Mouse (Mus musculus) limb, embryonic 13.5 days (tissue): ENCODE data around the gene Zfp738. TPM values are rescaled to one million over a fixed set of nuclear protein-coding genes. Genes with fewer than 3 reads are reported as not detected.
A peak's percentile ranks its signal among the peaks of the same experiment; 100 is the strongest.
"Not testable (repeated sequence)": the region's sequence is repeated elsewhere in the genome, so short reads cannot be mapped to it uniquely, and the experiment has no call there.

Experiments
- ATAC-seq: fragments of 200-750 bp; cut with Nextera tagmentation; 2 replicates; pipeline ENCODE4 v1.8.0; 2017; ENCODE audit warnings: low read depth, moderate number of reproducible peaks, moderate TSS enrichment; ENCODE audit not compliant: low FRiP score
- H3K27ac ChIP-seq: fragments of 300-500 bp; sonication (generic); 2 replicates; pipeline ENCODE4 v1.5.1; 2015; ENCODE audit warnings: inconsistent platforms, mild to moderate bottlenecking, moderate library complexity
- H3K27me3 ChIP-seq: fragments of 300-500 bp; sonication (generic); 2 replicates; pipeline ENCODE4 v1.6.1; 2015; ENCODE audit warnings: mild to moderate bottlenecking, inconsistent platforms
- H3K36me3 ChIP-seq: fragments of 300-500 bp; sonication (generic); 2 replicates; pipeline ENCODE4 v1.6.1; 2015; ENCODE audit warnings: inconsistent platforms, mild to moderate bottlenecking, moderate library complexity
- H3K4me1 ChIP-seq: fragments of 300-500 bp; sonication (generic); 2 replicates; pipeline ENCODE4 v1.6.1; 2015; ENCODE audit warnings: inconsistent platforms
- H3K4me2 ChIP-seq: fragments of 300-500 bp; sonication (generic); replicated peaks from 2 replicates; pipeline ENCODE4 v1.6.1; 2015; ENCODE audit warnings: inconsistent platforms, mild to moderate bottlenecking, moderate library complexity
- H3K4me3 ChIP-seq: fragments of 300-500 bp; sonication (generic); 2 replicates; pipeline ENCODE4 v1.5.1; 2015; ENCODE audit warnings: moderate library complexity, mild to moderate bottlenecking, inconsistent platforms
- H3K9ac ChIP-seq: fragments of 300-500 bp; sonication (generic); 2 replicates; pipeline ENCODE4 v1.6.1; 2015; ENCODE audit warnings: mild to moderate bottlenecking, inconsistent platforms
- H3K9me3 ChIP-seq: fragments of 300-500 bp; sonication (generic); 2 replicates; pipeline ENCODE4 v1.6.1; 2016; ENCODE audit warnings: inconsistent platforms
- WGBS: fragments of 180-500 bp; shearing (Covaris S2); methylation state at CpG from one replicate; pipeline ENCODE4 v1.1.7; 2015; 5-methylcytosine and 5-hydroxymethylcytosine counted together
- polyA plus RNA-seq: library from polyadenylated mRNA; unstranded; fragments of >200 nt; fragmentation: Nextera tagmentation; extraction: Ambion mirVana; gene quantifications from 2 replicates; pipeline ENCODE4 v1.2.1, GENCODE M21; 2015

Zfp738 gene
- polyA plus RNA-seq: 14.8 and 16.8 TPM in 2 replicates

- Histone ChIP-seq H3K27ac (no peak within 1 kb of the TSS), H3K9ac (no peak within 1 kb of the TSS), H3K36me3 (no peaks in the 10 kb centered on the region), H3K27me3 (no peaks in the 10 kb centered on the region), H3K4me3 (no peak within 1 kb of the TSS), H3K9me3 (no peaks in the 10 kb centered on the region; the same call in 1 of the 2 replicates), H3K4me1 (0 out of 2 replicates have a peak, but pooled peaks cover 5% of the 10 kb centered on the region), H3K4me2 (no peak within 1 kb of the TSS)
- WGBS: 87% methylated on average over 4 of the region's 4 CpGs
- no peak for ATAC-seq
Observed at GRCm38 (mm10) chr13:67686971-67687370, at the start of gene Zfp738. Gene Zfp738 (minus strand): TSS chr13:67687071.

- ATAC-seq, H3K4me3 ChIP-seq, H3K4me1 ChIP-seq, H3K27me3 ChIP-seq, H3K27ac ChIP-seq, H3K9ac ChIP-seq, H3K36me3 ChIP-seq, H3K4me2 ChIP-seq: not testable (repeated sequence)
- H3K9me3 ChIP-seq: peaks cover 15% of the 10 kb centered on the region
- 93% methylated on average over 9 of the region's 9 CpGs for WGBS
Observed at GRCm38 (mm10) chr13:67734391-67734790, 47.5 kb upstream of the Zfp738 start.

GRCm38 (mm10) chr13:67729441-67729840, 42.6 kb upstream of the Zfp738 start:
- H3K27me3 ChIP-seq, H3K27ac ChIP-seq, H3K36me3 ChIP-seq: not testable (repeated sequence)
- H3K9me3 ChIP-seq: peaks cover 12% of the 10 kb centered on the region
- peak; percentile 66 for ATAC-seq
- WGBS: 51% methylated on average over 4 of the region's 4 CpGs
- H3K4me2 ChIP-seq: peak overlapping the region; percentile 67
- H3K9ac ChIP-seq: peak overlapping the region; percentile 75
- H3K4me1 ChIP-seq: peaks cover 12% of the 10 kb centered on the region
- peak overlapping the region; percentile 59 for H3K4me3 ChIP-seq

GRCm38 (mm10) chr13:67728641-67729318, 41.9 kb upstream of the Zfp738 start, which contains the start of gene Zfp65:
Gene Zfp65 (minus strand): TSS chr13:67729173.
- H3K9ac ChIP-seq: peak within 1 kb of the TSS; percentile 75
- H3K4me2 ChIP-seq: peak within 1 kb of the TSS; percentile 67
- peak; percentile 90 for ATAC-seq
- no peaks in the 10 kb centered on the region for H3K36me3 ChIP-seq
- no peaks in the 10 kb centered on the region for H3K27me3 ChIP-seq
- peaks cover 12% of the 10 kb centered on the region for H3K4me1 ChIP-seq
- peak within 1 kb of the TSS; percentile 59 for H3K4me3 ChIP-seq
- WGBS: 3% methylated on average over 14 of the region's 21 CpGs
- peak within 1 kb of the TSS; percentile 34; the same call in 1 of the 2 replicates for H3K27ac ChIP-seq
- H3K9me3 ChIP-seq: 0 out of 2 replicates have a peak, but pooled peaks cover 6% of the 10 kb centered on the region

- H3K27ac ChIP-seq: no peak overlapping the region
- peaks cover 17% of the 10 kb centered on the region for H3K4me1 ChIP-seq
- no peaks in the 10 kb centered on the region for H3K27me3 ChIP-seq
- WGBS: 75% methylated on average over 1 of the region's 1 CpGs
- H3K36me3 ChIP-seq: no peaks in the 10 kb centered on the region
- H3K4me2 ChIP-seq: peak overlapping the region; percentile 67
- no peak for ATAC-seq
- H3K9ac ChIP-seq: no peak overlapping the region
- peak overlapping the region; percentile 59 for H3K4me3 ChIP-seq
- H3K9me3 ChIP-seq: no peaks in the 10 kb centered on the region
Observed at GRCm38 (mm10) chr13:67728106-67728505, 41.2 kb upstream of the Zfp738 start.

GRCm38 (mm10) chr13:67725331-67725730, 38.5 kb upstream of the Zfp738 start:
- not testable (repeated sequence) for H3K9me3 ChIP-seq, H3K27ac ChIP-seq, H3K4me2 ChIP-seq, H3K36me3 ChIP-seq, H3K9ac ChIP-seq, H3K4me3 ChIP-seq, ATAC-seq, H3K27me3 ChIP-seq
- H3K4me1 ChIP-seq: peaks cover 17% of the 10 kb centered on the region
- 77% methylated on average over 2 of the region's 2 CpGs for WGBS

- Histone ChIP-seq H3K27ac (0 out of 2 replicates have a peak overlapping the region, but pooled peaks have one; percentile 44), H3K4me2 (peak overlapping the region; percentile 73), H3K4me1 (peaks cover 9% of the 10 kb centered on the region), H3K27me3 (no peaks in the 10 kb centered on the region), H3K4me3 (peak overlapping the region; percentile 72), H3K9ac (peak overlapping the region; percentile 82), H3K9me3 (no peaks in the 10 kb centered on the region), H3K36me3 (no peaks in the 10 kb centered on the region)
- WGBS: under 1% methylated on average over 17 of the region's 17 CpGs
- peak; percentile 95 for ATAC-seq
Observed at GRCm38 (mm10) chr13:67723848-67724479, 37.1 kb upstream of the Zfp738 start.

GRCm38 (mm10) chr13:67683841-67684240, 3.0 kb downstream of the Zfp738 start:
- H3K27me3 ChIP-seq, H3K27ac ChIP-seq, H3K36me3 ChIP-seq, H3K4me1 ChIP-seq, H3K9me3 ChIP-seq: not testable (repeated sequence)
- Histone ChIP-seq H3K9ac (0 out of 2 replicates have a peak overlapping the region, but pooled peaks have one; percentile 31), H3K4me2 (peak overlapping the region; percentile 78), H3K4me3 (peak overlapping the region; percentile 78)
- peak; percentile 35; the same call in 1 of the 2 replicates for ATAC-seq
- 78% methylated on average over 2 of the region's 2 CpGs for WGBS

- H3K9me3 ChIP-seq, H3K4me1 ChIP-seq, H3K36me3 ChIP-seq, H3K27me3 ChIP-seq: not testable (repeated sequence)
- Histone ChIP-seq H3K27ac (0 out of 2 replicates have a peak overlapping the region, but pooled peaks have one; percentile 22), H3K4me2 (peak overlapping the region; percentile 78), H3K9ac (peak overlapping the region; percentile 90), H3K4me3 (peak overlapping the region; percentile 78)
- peak; percentile 100 for ATAC-seq
- WGBS: 14% methylated on average over 16 of the region's 16 CpGs
Observed at GRCm38 (mm10) chr13:67682959-67683735, 3.7 kb downstream of the Zfp738 start.

GRCm38 (mm10) chr13:67674902-67675301, 12.0 kb downstream of the Zfp738 start:
- peaks cover 13% of the 10 kb centered on the region for H3K36me3 ChIP-seq
- no peak overlapping the region for H3K9ac ChIP-seq
- H3K9me3 ChIP-seq: no peaks in the 10 kb centered on the region
- H3K4me2 ChIP-seq: no peak overlapping the region
- no peak overlapping the region for H3K4me3 ChIP-seq
- WGBS: 99% methylated on average over 2 of the region's 2 CpGs
- H3K4me1 ChIP-seq: no peaks in the 10 kb centered on the region
- no peak for ATAC-seq
- no peaks in the 10 kb centered on the region for H3K27me3 ChIP-seq
- H3K27ac ChIP-seq: no peak overlapping the region

GRCm38 (mm10) chr13:67652496-67652895, 34.4 kb downstream of the Zfp738 start:
- 58% methylated on average over 3 of the region's 3 CpGs for WGBS
- Histone ChIP-seq H3K4me1 (no peaks in the 10 kb centered on the region), H3K4me3 (no peak overlapping the region), H3K9me3 (no peaks in the 10 kb centered on the region), H3K9ac (no peak overlapping the region), H3K27me3 (no peaks in the 10 kb centered on the region), H3K27ac (no peak overlapping the region), H3K36me3 (no peaks in the 10 kb centered on the region), H3K4me2 (no peak overlapping the region)
- no peak for ATAC-seq
